Mouse (Mus musculus) gonadal fat pad, adult 2 months (tissue): ENCODE measurements around the gene Snrpa1. TPM values are rescaled to one million over a fixed set of nuclear protein-coding genes. Genes with fewer than 3 reads are reported as not detected.

ENCODE experiments used
- DNase-seq: peaks from one replicate; pipeline ENCODE4 v3.0.0-alpha.2; 2012; ENCODE audit warnings: low read depth
- polyA plus RNA-seq: library from polyadenylated mRNA; depleted of rRNA; stranded (reverse); fragments of >200 nt; gene quantifications from 2 replicates; pipeline ENCODE4 v1.2.3, GENCODE M21; 2012; rRNA removed

The Snrpa1 gene
- polyA plus RNA-seq, 1 experiment, result 10.2 TPM

DNA sequence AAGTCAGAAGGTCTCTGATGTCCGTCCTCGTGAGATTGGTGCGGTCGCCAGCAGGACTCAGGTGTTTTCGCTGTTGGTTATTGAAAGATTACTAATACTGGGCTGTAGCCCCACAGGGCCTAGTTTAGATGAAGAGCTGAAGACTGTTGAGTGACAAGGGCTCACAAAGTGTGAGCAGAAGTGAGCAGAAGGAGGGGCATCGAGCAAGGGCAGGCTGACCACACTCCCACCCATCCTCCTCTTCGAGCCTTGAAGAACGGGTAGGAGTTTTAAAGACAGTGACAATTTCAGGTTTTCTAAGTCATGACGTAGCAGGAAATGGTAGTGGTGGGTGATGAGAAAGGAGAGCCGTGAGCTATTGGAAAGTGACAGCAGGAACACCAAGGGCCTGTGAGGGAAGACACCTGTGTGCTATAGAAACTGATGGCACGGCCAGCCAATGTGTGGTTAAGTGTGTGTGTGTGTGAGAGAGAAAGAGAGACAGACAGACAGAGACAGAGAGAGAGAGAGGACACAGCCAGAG is 57.1 kb downstream of the Snrpa1 start:
- DNase-seq, result no peak

DNA sequence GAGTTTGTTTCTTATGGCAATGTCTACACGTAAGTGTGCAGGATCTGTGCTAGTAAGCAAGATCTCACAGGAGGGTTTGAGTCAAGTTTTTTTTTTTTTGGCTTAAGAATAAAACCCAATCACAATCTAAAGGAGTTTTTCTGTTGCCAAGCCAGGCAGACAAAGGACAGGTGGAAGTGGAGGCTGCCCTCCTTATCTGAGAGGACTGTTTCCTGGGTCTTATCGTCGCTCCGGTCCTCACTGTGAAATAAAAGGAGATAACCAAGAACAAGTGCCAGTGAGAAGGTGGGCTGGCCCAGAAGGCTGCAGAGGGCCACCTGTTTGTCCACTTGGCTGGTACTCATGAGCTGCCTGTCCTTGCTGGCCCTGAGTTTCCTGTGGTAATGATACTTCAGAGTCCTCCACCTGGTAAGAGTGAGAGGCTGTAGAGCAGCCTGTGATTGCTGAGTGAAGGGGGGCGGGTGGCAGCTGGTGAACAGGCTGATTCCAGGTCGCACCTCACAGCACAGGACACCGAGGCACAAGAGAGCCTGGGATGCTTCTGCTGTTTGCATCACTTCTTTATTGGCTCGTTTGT is 58.2 kb downstream of the Snrpa1 start:
- DNase-seq, result no peak

DNA sequence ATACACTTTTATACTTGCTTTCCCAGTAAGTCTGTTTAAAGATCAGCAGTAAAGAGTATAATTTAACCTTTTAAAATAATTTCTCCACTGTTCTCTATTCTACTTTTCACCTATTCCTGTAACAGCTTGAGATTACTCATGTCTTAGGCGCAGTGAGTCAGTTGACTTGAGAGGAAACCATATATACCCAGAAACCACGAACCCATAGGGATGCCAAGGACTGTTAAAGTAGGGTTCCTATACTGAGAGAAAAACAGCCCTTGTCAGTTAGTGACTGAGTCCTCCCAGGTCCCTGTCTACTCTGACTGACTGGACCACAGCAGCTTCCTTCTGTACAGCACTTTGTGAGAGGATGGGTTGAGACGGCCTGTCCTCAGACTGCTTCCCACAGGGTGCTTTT is 59.2 kb downstream of the Snrpa1 start:
- DNase-seq, result no peak

DNA sequence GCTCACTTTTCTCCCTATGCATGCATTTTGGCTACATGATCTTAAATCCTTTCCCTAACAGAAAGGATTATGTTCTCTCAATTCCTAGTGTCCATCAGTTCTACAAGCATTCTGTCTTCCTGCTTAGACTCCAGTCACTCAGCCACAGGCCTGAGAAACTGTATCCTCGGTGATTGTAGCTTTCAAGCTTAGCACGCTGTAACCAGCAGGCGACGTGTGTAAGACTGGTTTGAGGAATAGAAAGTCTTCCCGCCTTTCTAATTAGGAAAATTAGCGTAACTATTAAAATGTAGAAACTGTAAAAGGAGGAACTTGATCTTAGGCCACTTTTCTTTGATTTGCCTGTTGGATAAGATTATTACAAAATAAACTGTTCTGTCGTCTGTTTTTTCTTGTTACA is 60.0 kb downstream of the Snrpa1 start:
- no peak for DNase-seq

DNA sequence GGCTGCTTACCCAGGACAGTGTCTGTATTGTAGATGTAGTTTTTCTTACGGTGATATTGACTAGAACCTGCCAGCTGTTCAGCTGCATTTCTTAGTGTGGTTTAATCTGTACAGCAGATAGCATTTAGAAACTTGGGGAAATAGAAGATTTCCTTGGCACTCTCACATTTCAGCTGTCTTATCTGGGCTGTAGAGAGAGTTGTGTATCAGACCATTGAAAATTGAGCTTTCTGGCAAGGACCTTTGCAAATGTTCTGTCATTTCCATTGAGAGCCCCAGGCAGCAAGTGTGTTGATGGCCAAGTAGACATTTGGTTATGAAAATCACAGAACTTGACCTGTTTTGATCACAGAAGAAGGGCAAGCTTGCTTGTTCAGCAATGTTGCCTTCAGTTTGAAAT is 61.3 kb downstream of the Snrpa1 start:
- no peak for DNase-seq

DNA sequence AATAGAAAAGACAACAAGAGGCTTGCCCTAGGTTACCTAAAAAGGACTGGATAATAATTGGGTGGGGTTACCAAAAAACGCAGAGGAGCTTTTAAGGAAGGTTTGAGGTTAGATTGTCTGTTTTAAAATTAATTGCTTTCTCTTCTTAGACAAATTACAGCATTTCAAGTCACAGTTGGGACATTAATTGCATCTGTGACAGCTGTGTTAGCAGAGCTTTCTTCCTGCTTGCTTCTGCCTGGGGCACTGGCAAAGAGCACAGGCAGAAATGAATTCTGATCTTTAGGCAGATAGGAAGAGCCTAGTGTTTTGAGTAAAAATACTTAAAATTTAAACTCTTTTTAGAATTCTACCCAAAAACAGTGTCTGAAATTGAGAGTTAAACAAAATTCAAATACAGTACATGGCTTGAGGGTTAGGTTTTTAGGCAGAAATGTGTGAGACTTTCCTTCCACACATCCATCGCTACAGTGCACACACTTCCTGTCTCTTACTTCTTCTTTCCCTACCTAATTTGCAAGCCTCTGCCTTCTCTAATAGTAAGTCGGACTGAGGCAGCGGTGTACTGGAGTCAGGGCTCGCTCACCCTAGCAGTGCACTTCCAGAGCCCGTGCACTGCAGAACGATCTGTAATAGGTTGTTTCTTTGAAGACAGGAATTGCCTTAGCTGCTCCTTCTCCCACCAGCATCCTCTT is 62.0 kb downstream of the Snrpa1 start:
- DNase-seq, result no peak

Other genes with a start within 250 kb of the Snrpa1 start
- gene Pcsk6, start 197.3 kb upstream of the Snrpa1 start, polyA plus RNA-seq, result 14.0 and 16.9 TPM in 2 replicates
- gene Gm45213, start 15.4 kb upstream of the Snrpa1 start, polyA plus RNA-seq, result not detected in 2 replicates
- 90.9 and 97.7 TPM in 2 replicates for gene Selenos, start 20.6 kb downstream of the Snrpa1 start, polyA plus RNA-seq
- 4.7 and 6.3 TPM in 2 replicates for gene Chsy1, start 50.5 kb downstream of the Snrpa1 start, polyA plus RNA-seq